Mouse (Mus musculus): Measurements from ENCODE around the gene Tcf19. TPM values are rescaled to one million over a fixed set of nuclear protein-coding genes. Genes with fewer than 3 reads are reported as not detected.
"Not testable (repeated sequence)": the region's sequence is repeated elsewhere in the genome, so short reads cannot be mapped to it uniquely, and the experiment has no call there.

Tcf19 gene
- polyA plus RNA-seq, 1 experiment from 2014 or later: 61.1 TPM

DNA sequence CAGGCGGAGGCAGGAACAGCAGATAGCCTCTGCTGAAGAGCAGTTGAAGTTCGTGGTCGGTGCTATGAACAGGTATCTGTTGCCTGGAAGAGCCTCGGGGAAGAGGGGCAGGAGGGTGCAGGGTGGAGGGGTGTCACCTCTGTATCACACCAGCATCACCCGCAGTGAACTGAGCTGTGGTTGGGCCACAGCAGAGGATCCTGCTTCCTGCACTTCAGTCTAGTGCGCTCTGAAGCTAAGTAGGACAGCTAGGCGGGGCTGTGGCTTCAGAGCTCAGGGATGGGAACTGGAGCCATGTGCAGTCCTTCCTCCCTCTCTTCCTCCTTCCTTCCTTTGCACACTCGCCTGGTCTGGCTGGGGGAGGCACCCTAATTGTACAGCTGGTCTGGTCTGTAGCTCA, 10.0 kb upstream of the Tcf19 start:
- Histone ChIP-seq H3K9ac (no peak overlapping the region), H3K4me1 (no peaks in the 10 kb centered on the region), H3K27me3 (no peaks in the 10 kb centered on the region), H3K36me3 (peaks cover 59% of the 10 kb centered on the region), H3K4me2 (replicated peaks) (no peak overlapping the region), H3K27ac (no peak overlapping the region), H3K9me3 (no peaks in the 10 kb centered on the region), H3K4me3 (no peak overlapping the region)
- WGBS: 75% methylated on average over 8 of the region's 8 CpGs
- ATAC-seq (ENCODE audit: insufficient number of reproducible peaks, insufficient read depth, low FRiP score, low TSS enrichment): no peak

GRCm38 (mm10) chr17:35524354-35524753, 7.7 kb upstream of the Tcf19 start:
- H3K9ac ChIP-seq: no peak overlapping the region
- 84% methylated on average over 9 of the region's 9 CpGs for WGBS
- peaks cover 54% of the 10 kb centered on the region for H3K36me3 ChIP-seq
- no peaks in the 10 kb centered on the region for H3K9me3 ChIP-seq
- no peaks in the 10 kb centered on the region for H3K27me3 ChIP-seq
- H3K27ac ChIP-seq: no peak overlapping the region
- no peaks in the 10 kb centered on the region for H3K4me1 ChIP-seq
- H3K4me2 ChIP-seq (replicated peaks): no peak overlapping the region
- no peak for ATAC-seq (ENCODE audit: insufficient number of reproducible peaks, insufficient read depth, low FRiP score, low TSS enrichment)
- no peak overlapping the region for H3K4me3 ChIP-seq

- peaks cover 15% of the 10 kb centered on the region for H3K36me3 ChIP-seq
- peak overlapping the region; percentile 57 for H3K4me3 ChIP-seq
- 0 out of 2 replicates have a peak overlapping the region, but pooled peaks have one; percentile 5 for H3K27ac ChIP-seq
- H3K27me3 ChIP-seq: no peaks in the 10 kb centered on the region
- no peaks in the 10 kb centered on the region for H3K9me3 ChIP-seq
- no peak for ATAC-seq (ENCODE audit: insufficient number of reproducible peaks, insufficient read depth, low FRiP score, low TSS enrichment)
- H3K9ac ChIP-seq: peak overlapping the region; percentile 70
- H3K4me2 ChIP-seq (replicated peaks): peak overlapping the region; percentile 75
- peaks cover 31% of the 10 kb centered on the region for H3K4me1 ChIP-seq
- 10% methylated on average over 12 of the region's 12 CpGs for WGBS
Measured at GRCm38 (mm10) chr17:35517526-35517925, 902 bp upstream of the Tcf19 start.

DNA sequence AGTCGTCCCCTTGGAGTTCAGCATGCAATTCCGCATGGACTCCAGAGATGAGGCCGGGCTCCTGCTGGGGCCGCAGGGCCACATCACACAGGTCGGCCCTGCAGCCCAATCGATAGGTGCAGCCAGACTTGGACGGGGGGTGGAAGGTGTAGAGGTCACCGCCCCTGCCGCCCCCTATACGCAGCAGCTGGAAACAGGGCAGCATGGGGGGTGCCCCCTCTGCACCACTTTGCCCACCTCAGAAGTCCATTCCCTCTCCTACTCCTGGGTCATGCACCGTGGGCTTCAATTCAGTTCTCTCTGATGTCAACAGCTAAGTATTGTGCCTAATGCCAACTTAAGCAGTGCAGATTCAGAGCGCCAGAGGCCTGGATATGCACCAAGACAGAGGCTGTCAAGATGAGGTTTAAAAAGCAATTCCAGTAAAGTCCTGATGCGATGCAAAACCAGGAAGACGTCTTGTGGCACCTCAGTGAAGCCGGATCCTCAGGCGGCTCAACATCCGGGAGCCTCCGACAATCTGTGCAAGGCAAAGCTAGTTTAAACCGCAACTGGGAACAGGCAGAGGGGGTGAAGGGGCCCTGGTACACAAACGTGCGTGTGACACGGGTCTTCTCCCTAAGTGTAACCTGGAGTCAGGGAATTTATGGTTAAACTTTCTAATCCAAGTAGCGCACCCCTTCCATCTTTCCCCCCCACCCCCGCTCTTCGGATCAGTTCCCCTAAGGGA, 548 bp downstream of the Tcf19 start:
- peak overlapping the region; percentile 71 for H3K9ac ChIP-seq
- H3K27ac ChIP-seq: no peak overlapping the region
- peaks cover 8% of the 10 kb centered on the region; the same call in 1 of the 2 replicates for H3K36me3 ChIP-seq
- peak overlapping the region; percentile 57 for H3K4me3 ChIP-seq
- 7% methylated on average over 25 of the region's 25 CpGs for WGBS
- H3K4me2 ChIP-seq (replicated peaks): peak overlapping the region; percentile 75
- no peaks in the 10 kb centered on the region for H3K27me3 ChIP-seq
- peaks cover 31% of the 10 kb centered on the region for H3K4me1 ChIP-seq
- H3K9me3 ChIP-seq: no peaks in the 10 kb centered on the region
- no peak for ATAC-seq (ENCODE audit: insufficient number of reproducible peaks, insufficient read depth, low FRiP score, low TSS enrichment)

DNA sequence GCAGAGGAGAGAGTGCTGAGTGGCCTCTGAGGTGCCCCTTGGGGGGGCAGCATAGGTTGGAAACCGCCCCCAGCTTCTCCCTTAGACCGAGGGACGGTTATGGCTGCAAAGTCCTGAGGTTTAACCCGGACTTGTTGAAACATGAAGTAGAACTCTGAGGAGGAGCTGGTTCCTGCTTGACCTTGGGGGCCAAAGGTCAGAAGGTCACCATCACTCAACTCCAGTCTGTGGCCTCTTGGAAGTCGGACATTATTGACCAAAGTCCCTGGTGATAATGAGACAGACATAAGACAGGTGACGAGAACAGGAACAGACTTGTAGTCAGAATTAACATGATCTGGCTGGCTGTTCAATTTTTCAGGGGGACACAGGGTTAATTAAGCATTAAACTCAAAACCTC, 1.9 kb downstream of the Tcf19 start:
- H3K9me3 ChIP-seq: no peaks in the 10 kb centered on the region
- 0 out of 2 replicates have a peak, but pooled peaks cover 4% of the 10 kb centered on the region for H3K36me3 ChIP-seq
- peak overlapping the region; percentile 57 for H3K4me3 ChIP-seq
- H3K4me2 ChIP-seq (replicated peaks): peak overlapping the region; percentile 75
- WGBS: 42% methylated on average over 6 of the region's 6 CpGs
- ATAC-seq (ENCODE audit: insufficient number of reproducible peaks, insufficient read depth, low FRiP score, low TSS enrichment): no peak
- H3K9ac ChIP-seq: no peak overlapping the region
- no peaks in the 10 kb centered on the region for H3K27me3 ChIP-seq
- H3K4me1 ChIP-seq: peaks cover 31% of the 10 kb centered on the region
- no peak overlapping the region for H3K27ac ChIP-seq

GRCm38 (mm10) chr17:35513886-35514285, 2.7 kb downstream of the Tcf19 start:
- H3K9me3 ChIP-seq: no peaks in the 10 kb centered on the region
- ATAC-seq (ENCODE audit: insufficient number of reproducible peaks, insufficient read depth, low FRiP score, low TSS enrichment): no peak
- 0 out of 2 replicates have a peak, but pooled peaks cover 4% of the 10 kb centered on the region for H3K36me3 ChIP-seq
- peaks cover 35% of the 10 kb centered on the region for H3K4me1 ChIP-seq
- WGBS: 21% methylated on average over 2 of the region's 2 CpGs
- no peak overlapping the region for H3K27ac ChIP-seq
- H3K4me3 ChIP-seq: no peak overlapping the region
- H3K27me3 ChIP-seq: peaks cover 8% of the 10 kb centered on the region; the same call in 1 of the 2 replicates
- peak overlapping the region; percentile 75; the same call in 1 of the 2 replicates for H3K4me2 ChIP-seq (replicated peaks)
- no peak overlapping the region for H3K9ac ChIP-seq

DNA sequence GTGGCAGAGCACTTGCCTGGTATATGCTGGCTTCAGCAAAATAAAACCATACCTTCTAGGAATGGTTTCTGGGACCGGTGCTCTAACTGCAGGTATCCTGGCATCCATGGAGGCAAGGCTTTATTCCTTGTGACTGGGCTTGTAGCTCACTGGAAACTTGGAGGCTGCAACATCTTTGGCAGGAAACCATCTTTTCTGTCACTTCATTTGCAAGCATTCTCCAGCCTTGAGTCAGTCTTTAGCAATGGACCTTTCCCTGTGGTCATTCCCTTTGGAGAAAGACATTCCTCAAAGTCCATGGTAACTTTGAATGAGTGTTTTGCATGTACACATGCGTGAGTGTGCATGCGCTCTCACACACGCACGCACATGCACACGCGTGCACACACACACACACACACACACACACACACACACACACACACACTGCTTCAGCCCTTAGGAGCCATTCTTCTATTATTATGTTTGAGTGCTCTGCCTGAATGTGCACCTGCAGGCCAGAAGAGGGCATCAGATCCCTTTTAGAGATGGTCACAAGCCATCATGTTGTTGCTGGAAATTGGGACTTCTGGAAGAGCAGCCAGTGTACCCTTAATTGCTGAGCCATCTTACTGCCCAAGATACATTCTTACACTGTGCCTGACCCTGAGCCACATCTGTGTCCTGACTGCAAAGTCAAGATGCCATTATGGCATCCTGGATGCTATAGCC, 3.6 kb downstream of the Tcf19 start:
- peaks cover 12% of the 10 kb centered on the region; the same call in 1 of the 2 replicates for H3K27me3 ChIP-seq
- WGBS: 97% methylated on average over 7 of the region's 7 CpGs
- no peaks in the 10 kb centered on the region for H3K9me3 ChIP-seq
- H3K4me2 ChIP-seq (replicated peaks): no peak overlapping the region
- H3K4me1 ChIP-seq: peaks cover 31% of the 10 kb centered on the region
- no peak overlapping the region for H3K4me3 ChIP-seq
- ATAC-seq (ENCODE audit: insufficient number of reproducible peaks, insufficient read depth, low FRiP score, low TSS enrichment): no peak
- no peak overlapping the region for H3K27ac ChIP-seq
- 0 out of 2 replicates have a peak, but pooled peaks cover 4% of the 10 kb centered on the region for H3K36me3 ChIP-seq
- H3K9ac ChIP-seq: no peak overlapping the region

DNA sequence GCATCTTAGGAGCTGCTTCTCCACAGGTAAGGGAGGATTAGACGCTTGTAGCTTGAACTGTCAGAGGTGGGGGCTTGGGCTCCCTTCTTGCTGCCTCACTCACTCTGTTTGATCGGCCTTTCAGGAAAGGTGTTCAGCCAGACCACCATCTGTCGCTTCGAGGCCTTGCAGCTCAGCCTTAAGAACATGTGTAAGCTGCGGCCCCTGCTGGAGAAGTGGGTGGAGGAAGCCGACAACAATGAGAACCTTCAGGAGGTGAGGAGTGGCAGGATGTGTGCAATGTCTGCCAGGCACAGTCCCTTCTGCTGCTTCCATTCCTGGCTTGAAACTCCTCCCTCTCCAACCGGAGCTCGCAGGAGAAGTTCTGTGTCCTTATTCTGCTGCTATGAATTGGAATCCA, 7.3 kb downstream of the Tcf19 start:
- 23% methylated on average over 8 of the region's 8 CpGs for whole genome bisulfite sequencing
- ATAC-seq (ENCODE audit: insufficient number of reproducible peaks, insufficient read depth, low FRiP score, low TSS enrichment): no peak
- Histone ChIP-seq H3K27ac (no peak overlapping the region), H3K9ac (no peak overlapping the region), H3K4me2 (replicated peaks) (no peak overlapping the region), H3K27me3 (peaks cover 46% of the 10 kb centered on the region), H3K36me3 (0 out of 2 replicates have a peak, but pooled peaks cover under 1% of the 10 kb centered on the region), H3K4me3 (no peak overlapping the region), H3K9me3 (no peaks in the 10 kb centered on the region), H3K4me1 (peaks cover 6% of the 10 kb centered on the region)

DNA sequence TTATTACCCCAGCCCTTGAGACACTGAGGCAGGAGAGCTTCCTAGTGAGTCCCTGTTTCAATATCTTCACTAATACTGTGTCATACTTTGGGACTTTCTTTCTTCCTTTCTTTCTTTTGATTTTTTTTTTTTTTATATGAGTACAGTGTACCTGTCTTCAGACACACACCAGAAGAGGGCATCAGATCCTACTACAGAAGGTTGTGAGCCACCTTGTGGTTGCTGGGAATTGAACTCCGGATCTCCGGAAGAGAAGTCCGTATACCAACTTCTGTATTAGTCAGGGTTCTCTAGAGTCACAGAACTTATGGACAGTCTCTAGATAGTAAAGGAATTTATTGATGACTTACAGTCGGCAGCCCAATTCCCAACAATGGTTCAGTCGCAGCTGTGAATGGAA, 8.3 kb downstream of the Tcf19 start:
- not testable (repeated sequence) for H3K4me1 ChIP-seq; H3K4me2 ChIP-seq (replicated peaks); H3K36me3 ChIP-seq; H3K9ac ChIP-seq; H3K9me3 ChIP-seq; ATAC-seq (ENCODE audit: insufficient number of reproducible peaks, insufficient read depth, low FRiP score, low TSS enrichment); H3K4me3 ChIP-seq; H3K27ac ChIP-seq
- peaks cover 50% of the 10 kb centered on the region for H3K27me3 ChIP-seq
- WGBS: 51% methylated on average over 5 of the region's 5 CpGs

DNA sequence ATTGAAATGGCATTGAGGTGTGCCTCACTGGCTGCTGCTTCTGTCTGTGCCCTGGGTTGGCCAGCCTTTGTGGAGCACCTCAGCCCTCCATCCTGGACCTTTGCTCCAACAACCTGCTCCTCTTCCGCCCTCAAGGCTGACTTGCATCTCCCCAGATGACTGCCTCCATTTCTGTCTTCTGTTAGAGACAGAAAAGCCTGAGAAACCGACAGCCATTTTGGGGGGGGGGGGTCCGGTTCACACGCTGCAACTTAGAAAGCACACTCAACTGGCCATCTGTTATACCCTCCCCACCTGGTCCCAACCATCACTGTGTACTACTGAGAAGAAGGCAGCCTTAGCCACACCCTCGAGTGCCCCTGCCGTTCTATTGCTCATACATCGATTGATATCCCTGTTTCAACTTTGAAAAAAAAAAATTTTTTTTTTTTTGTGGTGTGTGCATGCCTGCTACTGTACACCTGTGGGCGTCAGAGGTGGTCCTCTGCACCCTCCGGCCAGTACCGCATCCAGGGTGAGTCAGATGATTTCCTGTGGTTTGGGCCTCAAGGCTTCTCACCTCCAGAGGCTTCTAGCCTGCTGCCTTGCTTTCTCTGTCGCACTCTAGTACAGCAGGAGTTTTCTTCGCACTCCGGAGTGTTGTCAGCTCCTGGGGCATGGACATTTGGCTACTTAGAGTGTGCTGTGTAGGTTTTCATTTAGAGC, 8.9 kb downstream of the Tcf19 start:
- ATAC-seq (ENCODE audit: insufficient number of reproducible peaks, insufficient read depth, low FRiP score, low TSS enrichment): no peak
- Histone ChIP-seq H3K27ac (no peak overlapping the region), H3K4me1 (peaks cover 5% of the 10 kb centered on the region; the same call in 1 of the 2 replicates), H3K36me3 (no peaks in the 10 kb centered on the region), H3K4me2 (replicated peaks) (no peak overlapping the region), H3K4me3 (no peak overlapping the region), H3K9ac (no peak overlapping the region), H3K9me3 (no peaks in the 10 kb centered on the region), H3K27me3 (peaks cover 50% of the 10 kb centered on the region)
- 19% methylated on average over 13 of the region's 13 CpGs for WGBS

DNA sequence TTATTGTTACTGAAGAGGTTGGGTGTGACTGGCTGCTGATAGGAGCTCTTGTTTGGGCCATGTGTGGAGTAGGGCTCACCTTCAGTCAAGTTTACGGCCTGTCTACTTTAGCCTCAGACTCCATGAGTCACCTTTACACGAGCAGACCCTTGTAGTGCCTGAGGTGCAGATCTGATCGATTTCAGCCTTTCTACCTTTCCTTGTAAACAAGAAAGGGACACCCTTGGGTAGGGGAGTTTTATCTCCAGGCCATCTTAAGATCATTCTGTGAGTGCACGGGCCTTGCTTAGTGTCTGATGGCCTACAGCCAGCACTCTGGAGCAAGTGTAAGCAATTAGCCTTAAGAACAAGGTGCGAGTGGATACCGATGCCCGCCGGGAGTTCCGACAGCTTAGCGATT, 9.7 kb downstream of the Tcf19 start:
- 11% methylated on average over 10 of the region's 10 CpGs for WGBS
- no peak overlapping the region for H3K9ac ChIP-seq

More for the DNA sequence above, 9.7 kb downstream of the Tcf19 start:
- Histone ChIP-seq H3K27ac (no peak overlapping the region), H3K27me3 (peaks cover 50% of the 10 kb centered on the region), H3K9me3 (no peaks in the 10 kb centered on the region), H3K36me3 (no peaks in the 10 kb centered on the region), H3K4me3 (no peak overlapping the region), H3K4me1 (peaks cover 13% of the 10 kb centered on the region), H3K4me2 (replicated peaks) (no peak overlapping the region)
- ATAC-seq (ENCODE audit: insufficient number of reproducible peaks, insufficient read depth, low FRiP score, low TSS enrichment): no peak
